ENCODE assay signal across 15 mouse cellular contexts in genomic region chr7:113855396-113855795, GRCm38 (mm10).
DNase-seq lines count a peak whose midpoint lies in the region; ATAC-seq lines count a peak whose summit lies in the region.
"Had no signal": no experiment of that assay in that cellular context is flagged by ENCODE, and none has a peak within 500 bp of the region (broad histone marks: within the 10 kb centered on the region; RNA-seq: fewer than 3 reads in every experiment).

No protein-coding gene starts in this region.

- intact Hi-C loops in heart, postnatal 25 days (cut with DNase I) = no loop called here

- no peaks in the 10 kb centered on the region for H3K4me1 ChIP-seq in midbrain, embryonic 16.5 days (ENCODE audit: control insufficient read depth, insufficient read depth, low read length)

- no peak overlapping the region for H3K4me3 ChIP-seq in midbrain, embryonic 16.5 days (ENCODE audit: low read depth, low read length)
- H3K4me3 ChIP-seq: embryonic facial prominence, embryonic 15.5 days had no signal

- 87% methylated on average over 4 of the region's 4 CpGs for WGBS in midbrain, embryonic 16.5 days

- peak; percentile 72 for ATAC-seq in granulocyte monocyte progenitor cell, adult 5-6 weeks (replicated peaks; ENCODE audit: poor library complexity, severe bottlenecking)
- ATAC-seq in midbrain, embryonic 16.5 days = no peak
- ATAC-seq: forebrain, embryonic 14.5 days; hindbrain, postnatal 0 days had no signal

- H3K4me2 ChIP-seq in midbrain, embryonic 16.5 days (ENCODE audit: low read length) = no peak overlapping the region
- H3K4me2 ChIP-seq: embryonic facial prominence, embryonic 15.5 days had no signal

- no peaks in the 10 kb centered on the region for H3K27me3 ChIP-seq in midbrain, embryonic 16.5 days (ENCODE audit: control insufficient read depth, insufficient read depth, low read depth, low read length)
- H3K27me3 ChIP-seq: embryonic facial prominence, embryonic 15.5 days had no signal

- no peak overlapping the region for H3K27ac ChIP-seq in midbrain, embryonic 16.5 days (ENCODE audit: low read length)
- H3K27ac ChIP-seq: embryonic facial prominence, embryonic 15.5 days; hindbrain, postnatal 0 days; liver, embryonic 14.5 days had no signal

- no peaks in the 10 kb centered on the region for H3K36me3 ChIP-seq in midbrain, embryonic 16.5 days (ENCODE audit: control insufficient read depth, insufficient read depth, low read length)
- H3K36me3 ChIP-seq: embryonic facial prominence, embryonic 15.5 days had no signal

- no peak overlapping the region for H3K9ac ChIP-seq in midbrain, embryonic 16.5 days (ENCODE audit: low read depth, low read length)
- H3K9ac ChIP-seq: embryonic facial prominence, embryonic 15.5 days; liver, embryonic 14.5 days had no signal

- no peaks in the 10 kb centered on the region for H3K9me3 ChIP-seq in midbrain, embryonic 16.5 days (replicated peaks; ENCODE audit: control insufficient read depth, low read length, poor library complexity, severe bottlenecking)
- H3K9me3 ChIP-seq: embryonic facial prominence, embryonic 15.5 days had no signal

- peak; percentile 10 for DNase-seq in heart, postnatal 25 days (ENCODE audit: low spot score)
- no peak for DNase-seq in heart, postnatal 4 days
- DNase-seq in brain, adult 2 months (ENCODE audit: low read depth, low spot score) = peak; percentile 61
- peak; percentile 51 for DNase-seq in thymus, postnatal 14 days
- no peak for DNase-seq in embryo, embryonic 11 days
- DNase-seq: cerebellum, adult 11 months; cerebellum, postnatal 25 days; kidney, adult 8-10 months; midbrain, embryonic 14.5 days had no signal

Comparison
In these comparisons a context has a peak if more than half of its experiments do, and no peak if none do; other contexts are left out.
1. DNase-seq: peak in heart, postnatal 25 days (single experiment), brain, adult 2 months (single experiment) and thymus, postnatal 14 days (single experiment); none in heart, postnatal 4 days (single experiment) and embryo, embryonic 11 days (single experiment).